Mouse (Mus musculus) lung, postnatal 36 days (tissue): Measurements from ENCODE around the gene Fam76a.
A peak's percentile ranks its signal among the peaks of the same experiment; 100 is the strongest.

Source experiments
- DNase-seq: peaks from one replicate; pipeline ENCODE4 v3.0.0; 2022; ENCODE audit warnings: mixed read lengths

Gene Fam76a

GRCm38 (mm10) chr4:132884064-132884843 lies 38.1 kb downstream of the Fam76a start, which contains the start of gene Stx12:
Stx12 (minus strand) TSS chr4:132884509.
- peak; percentile 92 for DNase-seq

GRCm38 (mm10) chr4:132883561-132884063 lies 38.7 kb downstream of the Fam76a start:
- peak; percentile 28 for DNase-seq

- no peak for DNase-seq
Observed at GRCm38 (mm10) chr4:132874363-132875097, 47.8 kb downstream of the Fam76a start.

- DNase-seq = peak; percentile 26
Observed at GRCm38 (mm10) chr4:132873481-132874362, 48.6 kb downstream of the Fam76a start.

- DNase-seq = no peak
Observed at GRCm38 (mm10) chr4:132871116-132871515, 51.2 kb downstream of the Fam76a start.

GRCm38 (mm10) chr4:132864856-132865255 lies 57.5 kb downstream of the Fam76a start:
- DNase-seq = no peak

GRCm38 (mm10) chr4:132863012-132863411 lies 59.3 kb downstream of the Fam76a start:
- DNase-seq = peak; percentile 42

- no peak for DNase-seq
Observed at GRCm38 (mm10) chr4:132860880-132861279, 61.5 kb downstream of the Fam76a start.
